Mouse (Mus musculus) naive thymus-derived CD4-positive, alpha-beta T cell, adult 2 months (primary cell): ENCODE data around the gene Eva1a.

Experiments used
- DNase-seq: peaks from one replicate; pipeline ENCODE4 v3.0.0-alpha.2; 2011; ENCODE audit warnings: low read depth

Eva1a gene

DNA sequence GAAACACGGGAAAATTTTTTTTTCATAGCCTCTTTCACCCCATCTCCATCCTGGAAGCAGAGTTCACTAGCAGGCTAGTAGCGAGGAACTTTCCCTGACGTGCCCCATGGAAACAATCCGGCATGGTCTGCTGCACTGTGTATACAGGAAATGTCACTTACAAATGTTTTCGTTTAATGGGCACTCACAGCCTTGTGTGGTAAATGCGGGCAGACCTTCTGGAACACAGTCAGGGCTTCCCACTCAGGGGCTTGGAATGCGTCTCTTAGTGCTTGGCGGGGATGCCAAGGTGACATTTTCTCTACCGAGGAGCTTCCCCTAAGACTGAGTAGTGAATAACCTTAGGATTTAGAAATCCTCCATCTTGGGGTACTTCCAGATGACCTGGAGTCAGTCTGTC is 87.0 kb downstream of the Eva1a start:
- no peak for DNase-seq

- no peak for DNase-seq
Observed at GRCm38 (mm10) chr6:82129630-82130217, 88.9 kb downstream of the Eva1a start.

- no peak for DNase-seq
Observed at GRCm38 (mm10) chr6:82132876-82133591, 92.2 kb downstream of the Eva1a start.

DNA sequence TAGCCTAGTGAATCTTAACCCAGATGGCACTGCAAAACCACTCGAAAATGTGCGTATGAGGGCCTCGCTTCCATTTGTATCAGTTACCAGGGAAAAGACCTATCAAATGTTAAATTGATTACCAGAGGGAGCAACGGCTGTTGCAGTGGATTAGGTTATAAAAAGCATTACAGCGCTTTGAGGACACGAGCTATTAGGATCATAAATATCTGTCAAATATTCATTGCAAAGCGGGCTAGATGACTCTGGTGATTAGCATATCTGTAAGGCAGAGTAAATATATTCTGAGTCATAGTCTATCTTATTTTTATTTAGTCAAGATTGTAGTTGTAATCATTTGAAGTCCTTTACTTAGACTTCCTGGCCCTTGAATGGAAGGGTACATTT is 92.7 kb downstream of the Eva1a start:
- DNase-seq = no peak

DNA sequence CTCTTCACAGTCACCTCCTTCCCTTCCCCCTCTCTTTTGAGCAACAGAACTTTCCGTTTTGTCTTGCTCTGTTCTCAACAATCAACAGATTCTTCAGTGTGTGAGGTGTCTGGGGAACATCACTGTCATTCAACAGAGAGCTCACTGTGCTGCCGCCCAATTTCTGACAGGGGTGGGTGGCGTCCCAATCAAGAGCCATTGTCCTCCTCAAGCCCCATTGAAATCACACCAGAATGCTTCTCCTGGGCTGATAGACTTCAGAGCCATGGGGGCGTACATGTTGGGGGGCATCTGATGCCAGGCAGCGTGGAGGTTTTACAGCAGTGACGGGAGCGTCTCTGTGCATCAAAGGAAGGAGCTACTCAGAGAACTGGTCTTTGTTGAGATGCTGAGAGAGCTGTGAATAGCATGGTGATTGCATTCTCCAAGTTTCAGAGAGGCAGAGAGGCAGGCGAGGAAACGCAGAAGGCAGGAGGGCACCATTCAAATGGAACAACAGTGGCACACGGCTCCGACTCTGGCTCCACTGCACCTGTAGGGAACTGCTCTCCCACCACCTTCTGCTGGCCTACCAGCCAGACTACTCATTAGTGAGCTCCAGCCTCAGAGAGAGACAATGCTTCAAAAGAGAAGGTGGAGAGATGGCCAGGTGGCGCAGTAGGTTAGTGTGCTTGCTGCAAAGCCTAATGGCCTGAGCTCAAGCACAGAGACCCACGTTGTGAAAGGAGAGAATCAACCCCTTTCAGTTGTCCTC is 95.3 kb downstream of the Eva1a start:
- DNase-seq = no peak
